Mouse (Mus musculus): ENCODE measurements around the gene Ly6g6f. TPM values are rescaled to one million over a fixed set of nuclear protein-coding genes. Genes with fewer than 3 reads are reported as not detected.
A peak's percentile ranks its signal among the peaks of the same experiment; 100 is the strongest.

Gene Ly6g6f
- polyA plus RNA-seq, 1 experiment, result 0.08 TPM

- peaks cover 77% of the 10 kb centered on the region for H3K4me1 ChIP-seq (ENCODE audit: control insufficient read depth)
Measured at GRCm38 (mm10) chr17:35051156-35052086, 34.0 kb downstream of the Ly6g6f start.

GRCm38 (mm10) chr17:35050126-35050750, 35.2 kb downstream of the Ly6g6f start:
- H3K4me3 ChIP-seq (replicated peaks), result peak overlapping the region; percentile 82
- H3K27me3 ChIP-seq (ENCODE audit: control insufficient read depth), result no peaks in the 10 kb centered on the region
- peaks cover 80% of the 10 kb centered on the region for H3K4me1 ChIP-seq (ENCODE audit: control insufficient read depth)
- H3K36me3 ChIP-seq (ENCODE audit: control insufficient read depth), result peaks cover 28% of the 10 kb centered on the region
- TF ChIP-seq TAL1 (IDR thresholded peaks at IDR 0.05; ENCODE audit: low read length) (no peak), GATA1 (IDR thresholded peaks at IDR 0.05; ENCODE audit: low read length) (no peak)
- no peaks in the 10 kb centered on the region for H3K9me3 ChIP-seq (ENCODE audit: control insufficient read depth, low read length)

More at GRCm38 (mm10) chr17:35051156-35052086, 34.0 kb downstream of the Ly6g6f start:
- Histone ChIP-seq H3K27me3 (ENCODE audit: control insufficient read depth) (no peaks in the 10 kb centered on the region), H3K4me3 (replicated peaks) (peak overlapping the region; percentile 82), H3K36me3 (ENCODE audit: control insufficient read depth) (peaks cover 39% of the 10 kb centered on the region), H3K9me3 (ENCODE audit: control insufficient read depth, low read length) (no peaks in the 10 kb centered on the region)
- TF ChIP-seq TAL1 (IDR thresholded peaks at IDR 0.05; ENCODE audit: low read length) (no peak), GATA1 (IDR thresholded peaks at IDR 0.05; ENCODE audit: low read length) (no peak)

GRCm38 (mm10) chr17:35049561-35050016, 35.8 kb downstream of the Ly6g6f start, which contains the start of gene Clic1:
Clic1 (plus strand) TSS chr17:35049966.
- H3K4me3 ChIP-seq (replicated peaks), result peak within 1 kb of the TSS; percentile 82
- TF ChIP-seq GATA1 (IDR thresholded peaks at IDR 0.05; ENCODE audit: low read length) (no peak), TAL1 (IDR thresholded peaks at IDR 0.05; ENCODE audit: low read length) (no peak)
- peaks cover 84% of the 10 kb centered on the region for H3K4me1 ChIP-seq (ENCODE audit: control insufficient read depth)
- peaks cover 23% of the 10 kb centered on the region for H3K36me3 ChIP-seq (ENCODE audit: control insufficient read depth)
- no peaks in the 10 kb centered on the region for H3K27me3 ChIP-seq (ENCODE audit: control insufficient read depth)
- no peaks in the 10 kb centered on the region for H3K9me3 ChIP-seq (ENCODE audit: control insufficient read depth, low read length)

GRCm38 (mm10) chr17:35048932-35049440, 36.4 kb downstream of the Ly6g6f start:
- no peak overlapping the region for H3K4me3 ChIP-seq (replicated peaks)
- H3K4me1 ChIP-seq (ENCODE audit: control insufficient read depth), result peaks cover 90% of the 10 kb centered on the region
- TF ChIP-seq TAL1 (IDR thresholded peaks at IDR 0.05; ENCODE audit: low read length), result no peak
- TF ChIP-seq GATA1 (IDR thresholded peaks at IDR 0.05; ENCODE audit: low read length), result no peak
- peaks cover 18% of the 10 kb centered on the region for H3K36me3 ChIP-seq (ENCODE audit: control insufficient read depth)
- H3K27me3 ChIP-seq (ENCODE audit: control insufficient read depth), result no peaks in the 10 kb centered on the region
- no peaks in the 10 kb centered on the region for H3K9me3 ChIP-seq (ENCODE audit: control insufficient read depth, low read length)

GRCm38 (mm10) chr17:35048149-35048931, 37.1 kb downstream of the Ly6g6f start:
- Histone ChIP-seq H3K9me3 (ENCODE audit: control insufficient read depth, low read length) (no peaks in the 10 kb centered on the region), H3K27me3 (ENCODE audit: control insufficient read depth) (no peaks in the 10 kb centered on the region), H3K4me3 (replicated peaks) (peak overlapping the region; percentile 46), H3K36me3 (ENCODE audit: control insufficient read depth) (peaks cover 13% of the 10 kb centered on the region), H3K4me1 (ENCODE audit: control insufficient read depth) (peaks cover 94% of the 10 kb centered on the region)
- TF ChIP-seq GATA1 (IDR thresholded peaks at IDR 0.05; ENCODE audit: low read length) (no peak), TAL1 (IDR thresholded peaks at IDR 0.05; ENCODE audit: low read length) (no peak)

GRCm38 (mm10) chr17:35047688-35048087, 37.7 kb downstream of the Ly6g6f start:
- H3K9me3 ChIP-seq (ENCODE audit: control insufficient read depth, low read length), result no peaks in the 10 kb centered on the region
- peak overlapping the region; percentile 46 for H3K4me3 ChIP-seq (replicated peaks)
- H3K27me3 ChIP-seq (ENCODE audit: control insufficient read depth), result no peaks in the 10 kb centered on the region
- peaks cover 8% of the 10 kb centered on the region for H3K36me3 ChIP-seq (ENCODE audit: control insufficient read depth)
- peaks cover 96% of the 10 kb centered on the region for H3K4me1 ChIP-seq (ENCODE audit: control insufficient read depth)
- TF ChIP-seq GATA1 (IDR thresholded peaks at IDR 0.05; ENCODE audit: low read length), result no peak
- TF ChIP-seq TAL1 (IDR thresholded peaks at IDR 0.05; ENCODE audit: low read length), result no peak

- no peaks in the 10 kb centered on the region for H3K9me3 ChIP-seq (ENCODE audit: control insufficient read depth, low read length)
- peaks cover 92% of the 10 kb centered on the region for H3K4me1 ChIP-seq (ENCODE audit: control insufficient read depth)
- peak within 1 kb of the TSS; percentile 81 for H3K4me3 ChIP-seq (replicated peaks)
- no peaks in the 10 kb centered on the region; the same call in 1 of the 2 replicates for H3K36me3 ChIP-seq (ENCODE audit: control insufficient read depth)
- no peaks in the 10 kb centered on the region for H3K27me3 ChIP-seq (ENCODE audit: control insufficient read depth)
- TF ChIP-seq GATA1 (IDR thresholded peaks at IDR 0.05; ENCODE audit: low read length), result no peak
- TF ChIP-seq TAL1 (IDR thresholded peaks at IDR 0.05; ENCODE audit: low read length), result no peak
Measured at GRCm38 (mm10) chr17:35046681-35047455, 38.5 kb downstream of the Ly6g6f start, which contains the start of gene Msh5. Msh5 (minus strand) TSS chr17:35046745.
